9 mouse cellular contexts compared by ENCODE assay signal in genomic region chr4:139176023-139176422, GRCm38 (mm10). TPM values are rescaled to one million over a fixed set of nuclear protein-coding genes. Genes with fewer than 3 reads are reported as not detected.
DNase-seq lines count a peak whose midpoint lies in the region; ATAC-seq lines count a peak whose summit lies in the region.
"Had no signal": no experiment of that assay in that cellular context is flagged by ENCODE, and none has a peak within 500 bp of the region (broad histone marks: within the 10 kb centered on the region; RNA-seq: fewer than 3 reads in every experiment).

No protein-coding gene starts in this region.

- peak overlapping the region; percentile 31; the same call in 1 of the 2 replicates for H3K4me2 ChIP-seq in embryonic facial prominence, embryonic 14.5 days (ENCODE audit: low read depth, low read length)
- no peak overlapping the region for H3K4me2 ChIP-seq in forebrain, embryonic 14.5 days (ENCODE audit: low read length)

- H3K4me1 ChIP-seq in embryonic facial prominence, embryonic 14.5 days (ENCODE audit: control insufficient read depth, insufficient read depth, low read length), result peaks cover 14% of the 10 kb centered on the region; the same call in 1 of the 2 replicates
- no peaks in the 10 kb centered on the region for H3K4me1 ChIP-seq in forebrain, embryonic 14.5 days (ENCODE audit: control insufficient read depth, insufficient read depth, low read length)

- no peaks in the 10 kb centered on the region for H3K36me3 ChIP-seq in embryonic facial prominence, embryonic 14.5 days (ENCODE audit: control insufficient read depth, insufficient read depth, low read length)
- H3K36me3 ChIP-seq in forebrain, embryonic 14.5 days (ENCODE audit: control insufficient read depth, insufficient read depth, low read length), result no peaks in the 10 kb centered on the region

- peak; percentile 72 to 78 for DNase-seq in heart, adult 18-20 months
- DNase-seq in heart, adult 8-10 months (ENCODE audit: low spot score), result no peak
- DNase-seq in embryonic facial prominence, embryonic 14.5 days (ENCODE audit: low spot score), result peak; percentile 76
- DNase-seq in kidney, adult 11 months, result peak; percentile 49
- peak; percentile 59 for DNase-seq in lung, postnatal 14 days
- DNase-seq in forebrain, embryonic 14.5 days (ENCODE audit: low spot score), result no peak
- DNase-seq in layer of hippocampus, adult 8-10 months (ENCODE audit: low spot score in 2 of 2), result no peak
- no peak for DNase-seq in cerebellum, adult 11-12 months

- no peaks in the 10 kb centered on the region for H3K9me3 ChIP-seq in embryonic facial prominence, embryonic 14.5 days (ENCODE audit: control insufficient read depth, low read length)
- no peaks in the 10 kb centered on the region for H3K9me3 ChIP-seq in forebrain, embryonic 14.5 days (replicated peaks; ENCODE audit: control insufficient read depth, low read length)

- no peaks in the 10 kb centered on the region for H3K27me3 ChIP-seq in embryonic facial prominence, embryonic 14.5 days (replicated peaks; ENCODE audit: control insufficient read depth, insufficient read depth, low read length)
- no peaks in the 10 kb centered on the region for H3K27me3 ChIP-seq in forebrain, embryonic 14.5 days (replicated peaks; ENCODE audit: control insufficient read depth, insufficient read depth, low read length)

- ATAC-seq in embryonic facial prominence, embryonic 14.5 days (ENCODE audit: low read depth), result 0 out of 2 replicates have a peak, but pooled peaks have one; percentile 17
- no peak for ATAC-seq in forebrain, embryonic 14.5 days

- peak overlapping the region; percentile 54 for H3K27ac ChIP-seq in embryonic facial prominence, embryonic 14.5 days (replicated peaks; ENCODE audit: low read depth, low read length)
- no peak overlapping the region for H3K27ac ChIP-seq in forebrain, embryonic 14.5 days (ENCODE audit: low read depth, low read length)

- no peak overlapping the region for H3K4me3 ChIP-seq in embryonic facial prominence, embryonic 14.5 days (ENCODE audit: low read depth, low read length)
- H3K4me3 ChIP-seq in forebrain, embryonic 14.5 days (ENCODE audit: low read depth, low read length), result no peak overlapping the region
- H3K4me3 ChIP-seq: left cerebral cortex, adult 2 months had no signal

- WGBS in embryonic facial prominence, embryonic 14.5 days, result 37% methylated on average over 6 of the region's 6 CpGs
- 78% methylated on average over 6 of the region's 6 CpGs for WGBS in forebrain, embryonic 14.5 days

- H3K9ac ChIP-seq in embryonic facial prominence, embryonic 14.5 days (ENCODE audit: low read depth, low read length), result no peak overlapping the region
- no peak overlapping the region for H3K9ac ChIP-seq in forebrain, embryonic 14.5 days (ENCODE audit: low read length)

RNA-seq across cellular contexts. Expression of gene Capzb, which starts 16.7 kb away (rescaled TPM):
- total RNA-seq in heart, adult 18-20 months (2021), result 100 to 1,000 TPM; 356 to 380 TPM
- 100 to 1,000 TPM; 354 to 406 (median 379) TPM for total RNA-seq in heart, adult 8-10 months (2022)
- 293 and 299 TPM in 2 replicates for polyA plus RNA-seq in embryonic facial prominence, embryonic 14.5 days (2014; fragmentation: Nextera tagmentation; extraction: Ambion mirVana)
- polyA plus RNA-seq in forebrain, embryonic 14.5 days (2014; fragmentation: Nextera tagmentation; extraction: Ambion mirVana), result 272 and 278 TPM in 2 replicates
- total RNA-seq in layer of hippocampus, adult 8-10 months (2022), result 100 to 1,000 TPM; 355 to 394 (median 369) TPM

RNA-seq across cellular contexts. Expression of gene Minos1, which starts 45.1 kb away (rescaled TPM):
- 100 to 1,000 TPM; 596 to 645 TPM for total RNA-seq in heart, adult 18-20 months (2021)
- 100 to 1,000 TPM; 570 to 700 (median 625) TPM for total RNA-seq in heart, adult 8-10 months (2022)
- 468 and 555 TPM in 2 replicates for polyA plus RNA-seq in embryonic facial prominence, embryonic 14.5 days (2014; fragmentation: Nextera tagmentation; extraction: Ambion mirVana)
- polyA plus RNA-seq in forebrain, embryonic 14.5 days (2014; fragmentation: Nextera tagmentation; extraction: Ambion mirVana), result 411 and 472 TPM in 2 replicates
- total RNA-seq in layer of hippocampus, adult 8-10 months (2022), result 100 to 1,000 TPM; 187 to 234 (median 208) TPM

Comparison
In these comparisons a context has a peak if more than half of its experiments do, and no peak if none do; other contexts are left out.
1. DNase-seq: peak in heart, adult 18-20 months (2 of 2), embryonic facial prominence, embryonic 14.5 days (single experiment), kidney, adult 11 months (single experiment) and lung, postnatal 14 days (single experiment); none in heart, adult 8-10 months (single experiment), forebrain, embryonic 14.5 days (single experiment), layer of hippocampus, adult 8-10 months (0 of 2) and cerebellum, adult 11-12 months (single experiment).